Mouse (Mus musculus) lung, embryonic 14.5 days (tissue): ENCODE data around the gene Gm10974. TPM values are rescaled to one million over a fixed set of nuclear protein-coding genes. Genes with fewer than 3 reads are reported as not detected.
A peak's percentile ranks its signal among the peaks of the same experiment; 100 is the strongest.

Experiments
- ATAC-seq: fragments of 200-750 bp; cut with Nextera tagmentation; 2 replicates; pipeline ENCODE4 v1.8.0; 2017; ENCODE audit warnings: mild to moderate bottlenecking, moderate TSS enrichment, moderate library complexity; ENCODE audit not compliant: insufficient read depth
- DNase-seq: peaks from one replicate; pipeline ENCODE4 v3.0.0-alpha.2; 2015
- H3K27ac ChIP-seq: fragments of 300-500 bp; sonication (generic); 2 replicates; pipeline ENCODE4 v1.5.1; 2014; ENCODE audit warnings: low read depth, mild to moderate bottlenecking, moderate library complexity
- H3K27me3 ChIP-seq: fragments of 300-500 bp; sonication (generic); 2 replicates; pipeline ENCODE4 v1.6.1; 2014; ENCODE audit warnings: low read length, control low read depth; ENCODE audit not compliant: insufficient read depth
- H3K36me3 ChIP-seq: fragments of 300-500 bp; sonication (generic); 2 replicates; pipeline ENCODE4 v1.6.1; 2014; ENCODE audit warnings: control low read depth; ENCODE audit not compliant: insufficient read depth
- H3K4me1 ChIP-seq: fragments of 300-500 bp; sonication (generic); 2 replicates; pipeline ENCODE4 v1.6.1; 2014; ENCODE audit warnings: antibody characterized with exemption, control low read depth; ENCODE audit not compliant: insufficient read depth
- H3K4me2 ChIP-seq: fragments of 300-500 bp; sonication (generic); 2 replicates; pipeline ENCODE4 v1.6.1; 2014; ENCODE audit warnings: mild to moderate bottlenecking
- H3K4me3 ChIP-seq: fragments of 300-500 bp; sonication (generic); 2 replicates; pipeline ENCODE4 v1.5.1; 2014; ENCODE audit warnings: low read depth, low read length
- H3K9ac ChIP-seq: fragments of 300-500 bp; sonication (generic); 2 replicates; pipeline ENCODE4 v1.6.1; 2014
- H3K9me3 ChIP-seq: fragments of 300-500 bp; sonication (generic); 2 replicates; pipeline ENCODE4 v1.6.1; 2016; ENCODE audit warnings: low read depth, low read length, control low read depth
- CTCF ChIP-seq: IDR thresholded peaks from 2 replicates; pipeline ENCODE4 v1.5.1; 2016; ENCODE audit warnings: antibody characterized with exemption, low read depth
- WGBS: fragments of 180-500 bp; shearing (Covaris S2); extraction: QIAGEN DNeasy Blood & Tissue Kit; methylation state at CpG from one replicate; pipeline ENCODE4 v1.1.7; 2014; 5-methylcytosine and 5-hydroxymethylcytosine counted together
- microRNA-seq: library from miRNA; unstranded; fragments of <30 nt; microRNA quantifications from one replicate; pipeline ENCODE4, GENCODE M21; 2016; ENCODE audit warnings: borderline number of aligned reads
- polyA plus RNA-seq: library from polyadenylated mRNA; unstranded; fragments of >200 nt; fragmentation: Nextera tagmentation; extraction: Ambion mirVana; gene quantifications from 2 replicates; pipeline ENCODE4 v1.2.1, GENCODE M21; 2014

Gm10974 gene
- polyA plus RNA-seq, 1 experiment from 2014 or later, result not detected

- Histone ChIP-seq H3K9ac (no peak overlapping the region), H3K4me3 (no peak overlapping the region), H3K4me2 (no peak overlapping the region), H3K27me3 (no peaks in the 10 kb centered on the region), H3K27ac (no peak overlapping the region), H3K4me1 (no peaks in the 10 kb centered on the region), H3K36me3 (no peaks in the 10 kb centered on the region), H3K9me3 (no peaks in the 10 kb centered on the region)
- DNase-seq (no peak), ATAC-seq (no peak)
- 62% methylated on average over 4 of the region's 4 CpGs for WGBS
- TF ChIP-seq CTCF, result no peak
Observed at GRCm38 (mm10) chr7:66416829-66417228, 51.1 kb downstream of the Gm10974 start.

GRCm38 (mm10) chr7:66418981-66419380, 53.3 kb downstream of the Gm10974 start:
- no peak overlapping the region for H3K4me2 ChIP-seq
- WGBS, result 33% methylated on average over 12 of the region's 12 CpGs
- H3K27ac ChIP-seq, result no peak overlapping the region
- H3K4me3 ChIP-seq, result no peak overlapping the region
- no peaks in the 10 kb centered on the region for H3K36me3 ChIP-seq
- DNase-seq, result no peak
- H3K9ac ChIP-seq, result no peak overlapping the region
- ATAC-seq, result no peak
- H3K27me3 ChIP-seq, result no peaks in the 10 kb centered on the region
- no peaks in the 10 kb centered on the region for H3K9me3 ChIP-seq
- TF ChIP-seq CTCF, result no peak
- no peaks in the 10 kb centered on the region for H3K4me1 ChIP-seq

DNA sequence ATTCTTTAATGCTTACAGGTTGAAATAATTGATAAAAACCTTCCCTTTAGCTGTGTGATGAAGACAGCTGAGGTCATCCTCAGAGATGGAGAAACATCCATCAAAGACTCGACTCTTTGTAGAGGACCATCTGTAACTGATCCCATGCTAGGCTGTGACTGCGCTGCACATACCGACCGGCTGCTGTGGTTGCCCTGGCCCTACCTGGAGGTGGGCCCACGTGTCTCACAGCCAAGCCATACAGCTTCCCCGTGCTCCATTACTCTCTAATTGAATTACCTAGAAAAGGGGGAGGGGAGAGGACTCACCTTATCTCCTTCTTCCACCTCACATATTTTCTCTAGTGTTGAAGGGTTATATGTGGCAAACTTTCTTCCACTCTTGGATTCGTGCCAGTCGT, 56.2 kb downstream of the Gm10974 start:
- ATAC-seq, result no peak
- peaks cover 26% of the 10 kb centered on the region for H3K27me3 ChIP-seq
- no peaks in the 10 kb centered on the region for H3K9me3 ChIP-seq

DNA sequence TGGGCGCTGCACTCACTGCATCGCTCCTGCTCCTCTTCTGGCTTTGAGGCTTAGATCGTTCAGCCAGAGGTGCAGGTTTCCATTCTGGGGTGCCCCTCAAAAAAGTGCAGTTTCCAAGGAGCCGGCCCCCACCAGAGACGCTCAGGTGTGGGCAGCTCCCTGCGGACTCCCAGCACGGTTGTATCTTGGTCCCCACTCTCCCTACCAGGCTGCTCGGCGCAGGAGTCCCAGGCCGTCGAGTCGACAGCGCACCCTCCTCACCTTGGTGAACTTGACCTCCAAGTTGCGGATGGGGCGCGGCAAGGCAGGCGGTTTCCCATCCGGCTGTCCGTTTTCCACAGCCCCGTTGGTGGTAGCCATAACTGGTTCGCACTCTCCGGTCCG, 61.3 kb downstream of the Gm10974 start:
- peaks cover 57% of the 10 kb centered on the region for H3K27me3 ChIP-seq
- H3K9me3 ChIP-seq, result no peaks in the 10 kb centered on the region
- no peak for TF ChIP-seq CTCF
- no peaks in the 10 kb centered on the region for H3K4me1 ChIP-seq
- peak overlapping the region; percentile 52 for H3K4me3 ChIP-seq
- DNase-seq (no peak), ATAC-seq (peak; percentile 40; the same call in 1 of the 2 replicates)
- under 1% methylated on average over 23 of the region's 23 CpGs for WGBS
- no peaks in the 10 kb centered on the region for H3K36me3 ChIP-seq
- peak overlapping the region; percentile 97 for H3K4me2 ChIP-seq
- H3K9ac ChIP-seq, result peak overlapping the region; percentile 49; the same call in 1 of the 2 replicates
- H3K27ac ChIP-seq, result no peak overlapping the region

More for the DNA sequence above, 56.2 kb downstream of the Gm10974 start:
- no peak for DNase-seq
- Histone ChIP-seq H3K27ac (no peak overlapping the region), H3K4me1 (no peaks in the 10 kb centered on the region), H3K36me3 (no peaks in the 10 kb centered on the region), H3K4me2 (no peak overlapping the region), H3K9ac (no peak overlapping the region), H3K4me3 (no peak overlapping the region)
- TF ChIP-seq CTCF, result no peak
- WGBS, result 66% methylated on average over 8 of the region's 8 CpGs

GRCm38 (mm10) chr7:66427437-66428161, 61.9 kb downstream of the Gm10974 start, which contains the start of gene Aldh1a3:
TSS of gene Aldh1a3 (minus strand) at chr7:66427517.
- Histone ChIP-seq H3K4me1 (no peaks in the 10 kb centered on the region), H3K27me3 (peaks cover 57% of the 10 kb centered on the region), H3K4me2 (peak within 1 kb of the TSS; percentile 97), H3K9me3 (no peaks in the 10 kb centered on the region), H3K36me3 (no peaks in the 10 kb centered on the region), H3K4me3 (peak within 1 kb of the TSS; percentile 52), H3K27ac (no peak within 1 kb of the TSS), H3K9ac (peak within 1 kb of the TSS; percentile 49)
- under 1% methylated on average over 52 of the region's 56 CpGs for WGBS
- ATAC-seq (peak; percentile 90), DNase-seq (peak; percentile 72)
- no peak for TF ChIP-seq CTCF

GRCm38 (mm10) chr7:66434453-66434935, 68.8 kb downstream of the Gm10974 start:
- ATAC-seq, result peak; percentile 67; the same call in 1 of the 2 replicates

More at GRCm38 (mm10) chr7:66434453-66434935, 68.8 kb downstream of the Gm10974 start:
- Histone ChIP-seq H3K27ac (no peak overlapping the region), H3K27me3 (peaks cover 6% of the 10 kb centered on the region; the same call in 1 of the 2 replicates), H3K4me1 (no peaks in the 10 kb centered on the region), H3K36me3 (no peaks in the 10 kb centered on the region), H3K9me3 (no peaks in the 10 kb centered on the region), H3K9ac (no peak overlapping the region), H3K4me3 (no peak overlapping the region), H3K4me2 (no peak overlapping the region)
- 25% methylated on average over 10 of the region's 10 CpGs for WGBS
- peak; percentile 87 for DNase-seq
- TF ChIP-seq CTCF, result peak; percentile 93

Small RNA genes lying within 50 kb of the gene (microRNA-seq; reads per million reads assigned to microRNA genes)
- not detected for gene Mir7057

Other genes with a start within 250 kb of the Gm10974 start
- gene Lrrk1, start 22.4 kb downstream of the Gm10974 start, polyA plus RNA-seq, result 23.3 and 25.8 TPM in 2 replicates
- gene Aldh1a3, start 61.6 kb downstream of the Gm10974 start, polyA plus RNA-seq, result 1.4 and 1.5 TPM in 2 replicates